Mouse (Mus musculus): ENCODE results near the gene Lrch3.

DNA sequence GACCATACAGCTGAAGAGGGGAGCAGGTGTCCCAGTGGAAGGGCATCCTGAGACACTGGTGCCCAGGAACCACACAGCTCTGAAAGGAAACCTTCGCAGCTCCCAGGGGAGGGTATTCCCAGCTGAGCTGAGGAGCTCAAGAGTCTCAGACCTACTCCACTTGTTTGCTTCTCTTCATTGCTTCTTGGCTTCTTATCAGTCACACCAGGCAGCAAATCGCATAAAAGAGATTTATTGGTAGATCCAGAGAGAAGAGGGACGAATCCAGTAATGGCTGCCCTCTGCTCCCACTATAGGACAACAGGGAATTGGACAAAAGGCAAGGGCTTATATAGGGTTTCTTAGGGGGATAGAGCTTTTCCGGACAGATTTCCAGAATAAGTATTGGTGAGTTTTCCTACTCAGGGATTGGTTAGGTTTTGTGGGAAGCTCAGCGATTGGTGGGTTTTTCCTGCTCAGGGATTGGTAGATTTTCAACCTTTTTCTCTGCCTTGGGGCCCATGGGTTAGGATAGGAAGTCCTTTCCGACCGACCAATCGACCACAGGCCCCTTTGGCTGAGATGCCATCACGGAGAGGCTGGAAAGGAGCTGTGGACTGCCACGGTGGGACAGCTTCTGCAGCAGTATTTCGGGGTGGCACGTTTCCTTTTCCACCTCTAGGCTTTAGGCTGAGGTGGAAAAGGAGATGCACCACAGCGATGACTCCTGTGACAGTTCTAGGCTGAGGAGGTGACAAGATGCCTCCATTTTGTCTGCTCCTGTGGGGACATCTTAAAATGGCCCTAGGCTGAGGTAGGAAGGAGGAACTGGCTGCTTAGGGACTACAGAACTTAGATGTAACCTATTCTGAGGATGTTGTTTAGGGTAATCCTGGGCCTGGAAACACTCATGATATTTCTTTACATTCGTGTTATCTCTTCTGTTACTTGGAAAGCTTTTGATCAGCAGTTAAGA is 34.7 kb upstream of the Lrch3 start:
- TF ChIP-seq CTCF (IDR thresholded peaks at IDR 0.05; ENCODE audit: borderline replicate concordance, insufficient read depth, low read length), result no peak
- no peak for TF ChIP-seq POLR2A (IDR thresholded peaks at IDR 0.05; ENCODE audit: low read depth, low read length)
